Mouse (Mus musculus): ENCODE measurements around the gene Gtdc1.

The Gtdc1 gene

GRCm38 (mm10) chr2:44924618-44925017 is 2.8 kb downstream of the Gtdc1 start:
- DNase-seq (ENCODE audit: low read depth): no peak

GRCm38 (mm10) chr2:44923056-44923883 is 4.2 kb downstream of the Gtdc1 start:
- DNase-seq (ENCODE audit: low read depth): peak; percentile 35

GRCm38 (mm10) chr2:44922500-44922899 is 5.0 kb downstream of the Gtdc1 start:
- no peak for DNase-seq (ENCODE audit: low read depth)

GRCm38 (mm10) chr2:44920471-44920870 is 7.0 kb downstream of the Gtdc1 start:
- no peak for DNase-seq (ENCODE audit: low read depth)

- no peak for DNase-seq (ENCODE audit: low read depth)
These were observed 8.1 kb downstream of the Gtdc1 start for GRCm38 (mm10) chr2:44919326-44919725.

GRCm38 (mm10) chr2:44918737-44919136 is 8.7 kb downstream of the Gtdc1 start:
- no peak for DNase-seq (ENCODE audit: low read depth)

- DNase-seq (ENCODE audit: low read depth): no peak
These were observed 11.2 kb downstream of the Gtdc1 start for GRCm38 (mm10) chr2:44916286-44916685.

- peak; percentile 38 for DNase-seq (ENCODE audit: low read depth)
These were observed 29.7 kb downstream of the Gtdc1 start for GRCm38 (mm10) chr2:44897801-44898200.

- no peak for DNase-seq (ENCODE audit: low read depth)
These were observed 53.7 kb downstream of the Gtdc1 start for GRCm38 (mm10) chr2:44873718-44874117.

- DNase-seq (ENCODE audit: low read depth): no peak
These were observed 62.7 kb downstream of the Gtdc1 start for GRCm38 (mm10) chr2:44864726-44865125.

GRCm38 (mm10) chr2:44854475-44854874 is 73.0 kb downstream of the Gtdc1 start:
- DNase-seq (ENCODE audit: low read depth): no peak

GRCm38 (mm10) chr2:44849666-44850065 is 77.8 kb downstream of the Gtdc1 start:
- DNase-seq (ENCODE audit: low read depth): no peak

- peak; percentile 14 for DNase-seq (ENCODE audit: low read depth)
These were observed 79.3 kb downstream of the Gtdc1 start for GRCm38 (mm10) chr2:44848156-44848555.

GRCm38 (mm10) chr2:44845424-44845823 is 82.0 kb downstream of the Gtdc1 start:
- no peak for DNase-seq (ENCODE audit: low read depth)

- no peak for DNase-seq (ENCODE audit: low read depth)
These were observed 97.7 kb downstream of the Gtdc1 start for GRCm38 (mm10) chr2:44829753-44830152.

GRCm38 (mm10) chr2:44829346-44829745 is 98.1 kb downstream of the Gtdc1 start:
- DNase-seq (ENCODE audit: low read depth): no peak

- DNase-seq (ENCODE audit: low read depth): no peak
These were observed 100.8 kb downstream of the Gtdc1 start for GRCm38 (mm10) chr2:44826609-44827008.

- no peak for DNase-seq (ENCODE audit: low read depth)
These were observed 109.7 kb downstream of the Gtdc1 start for GRCm38 (mm10) chr2:44817787-44818186.

GRCm38 (mm10) chr2:44813729-44814128 is 113.7 kb downstream of the Gtdc1 start:
- DNase-seq (ENCODE audit: low read depth): no peak

- no peak for DNase-seq (ENCODE audit: low read depth)
These were observed 123.0 kb downstream of the Gtdc1 start for GRCm38 (mm10) chr2:44804497-44804896.

- no peak for DNase-seq (ENCODE audit: low read depth)
These were observed 126.1 kb downstream of the Gtdc1 start for GRCm38 (mm10) chr2:44801361-44801760.

- DNase-seq (ENCODE audit: low read depth): no peak
These were observed 135.6 kb downstream of the Gtdc1 start for GRCm38 (mm10) chr2:44791840-44792239.

GRCm38 (mm10) chr2:44791134-44791533 is 136.3 kb downstream of the Gtdc1 start:
- no peak for DNase-seq (ENCODE audit: low read depth)

GRCm38 (mm10) chr2:44782746-44783145 is 144.7 kb downstream of the Gtdc1 start:
- no peak for DNase-seq (ENCODE audit: low read depth)

All from NIH3T3 (cell line).